Mouse (Mus musculus) kidney, adult 18-20 months (tissue): Measurements from ENCODE around the gene Pih1d1.
"Not testable (repeated sequence)": the region's sequence is repeated elsewhere in the genome, so short reads cannot be mapped to it uniquely, and the experiment has no call there.

Experiments
- DNase-seq: peaks from one replicate; pipeline ENCODE4 v3.0.0; 2021

Gene Pih1d1

GRCm38 (mm10) chr7:45148534-45149098, 5.5 kb upstream of the Pih1d1 start:
- no peak for DNase-seq

GRCm38 (mm10) chr7:45149545-45149944, 4.6 kb upstream of the Pih1d1 start:
- no peak for DNase-seq

- DNase-seq, result no peak
These were observed 3.8 kb upstream of the Pih1d1 start for GRCm38 (mm10) chr7:45150321-45150720.

GRCm38 (mm10) chr7:45151303-45151702, 2.8 kb upstream of the Pih1d1 start:
- no peak for DNase-seq

- not testable (repeated sequence) for DNase-seq
These were observed 1.1 kb upstream of the Pih1d1 start for GRCm38 (mm10) chr7:45153052-45153451.

- no peak for DNase-seq
These were observed 517 bp upstream of the Pih1d1 start for GRCm38 (mm10) chr7:45153586-45153985.

- peak; percentile 49 for DNase-seq
These were observed 951 bp downstream of the Pih1d1 start for GRCm38 (mm10) chr7:45154993-45155514.

- no peak for DNase-seq
These were observed 1.5 kb downstream of the Pih1d1 start for GRCm38 (mm10) chr7:45155590-45155989.

- DNase-seq, result no peak
These were observed 2.1 kb downstream of the Pih1d1 start for GRCm38 (mm10) chr7:45156206-45156605.

- no peak for DNase-seq
These were observed 3.4 kb downstream of the Pih1d1 start for GRCm38 (mm10) chr7:45157459-45157858.

- DNase-seq, result no peak
These were observed 4.9 kb downstream of the Pih1d1 start for GRCm38 (mm10) chr7:45158991-45159390.

- no peak for DNase-seq
These were observed 6.3 kb downstream of the Pih1d1 start for GRCm38 (mm10) chr7:45160316-45160800.

GRCm38 (mm10) chr7:45160866-45161265, 6.8 kb downstream of the Pih1d1 start:
- DNase-seq, result no peak

- peak; percentile 92 for DNase-seq
These were observed 7.7 kb downstream of the Pih1d1 start for GRCm38 (mm10) chr7:45161612-45162473.

GRCm38 (mm10) chr7:45162551-45162950, 8.4 kb downstream of the Pih1d1 start:
- DNase-seq, result no peak

GRCm38 (mm10) chr7:45162996-45163615, 9.0 kb downstream of the Pih1d1 start:
- DNase-seq, result no peak

GRCm38 (mm10) chr7:45163735-45164490, 9.8 kb downstream of the Pih1d1 start, which contains the start of gene Slc17a7:
Slc17a7 (plus strand) TSS chr7:45163949.
- DNase-seq, result peak; percentile 50

- no peak for DNase-seq
These were observed 10.7 kb downstream of the Pih1d1 start for GRCm38 (mm10) chr7:45164833-45165232.

- no peak for DNase-seq
These were observed 11.6 kb downstream of the Pih1d1 start for GRCm38 (mm10) chr7:45165701-45166100.

GRCm38 (mm10) chr7:45166950-45167401, 12.9 kb downstream of the Pih1d1 start:
- DNase-seq, result no peak

GRCm38 (mm10) chr7:45167761-45168445, 13.8 kb downstream of the Pih1d1 start:
- DNase-seq, result no peak

GRCm38 (mm10) chr7:45168656-45169055, 14.6 kb downstream of the Pih1d1 start:
- DNase-seq, result no peak
